Mouse (Mus musculus): ENCODE results near the gene Mlycd.

DNA sequence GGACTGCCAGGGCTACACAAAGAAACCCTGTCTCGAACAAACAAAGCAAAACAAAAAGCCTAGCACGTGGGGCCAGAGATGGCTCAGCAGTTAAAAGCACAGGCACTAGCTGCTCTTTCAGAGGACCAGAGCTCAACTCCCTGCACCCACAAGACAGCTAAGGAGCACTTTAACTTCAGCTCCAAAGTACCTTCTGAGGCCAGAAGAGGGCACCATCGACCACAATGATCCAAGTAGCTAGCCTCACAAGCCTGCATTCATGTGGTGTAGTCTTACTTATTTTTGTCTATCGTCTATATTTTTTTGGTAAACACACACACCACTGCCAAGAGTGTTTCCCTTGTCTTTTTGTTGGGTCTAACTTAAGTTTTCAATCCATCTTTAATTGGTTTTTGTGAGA lies 14.1 kb upstream of the Mlycd start:
- no peak for TF ChIP-seq ZC3H11A (IDR thresholded peaks at IDR 0.05; ENCODE audit: low read depth, low read length)
- no peak for TF ChIP-seq SIN3A (IDR thresholded peaks at IDR 0.05; ENCODE audit: low read length)
- peak; percentile 46 to 71 for TF ChIP-seq CTCF (conservative IDR thresholded peaks at IDR 0.05 in 1 of 2, IDR thresholded peaks at IDR 0.05 in 1 of 2; ENCODE audit: low read depth in 2 of 2, low read length in 2 of 2)
- TF ChIP-seq POLR2A (IDR thresholded peaks at IDR 0.05; ENCODE audit: low read depth, low read length), result no peak
- TF ChIP-seq TCF12 (IDR thresholded peaks at IDR 0.05; ENCODE audit: low read depth, low read length), result no peak
- no peak for TF ChIP-seq HCFC1 (IDR thresholded peaks at IDR 0.05; ENCODE audit: low read depth, low read length)
- TF ChIP-seq SMC3 (IDR thresholded peaks at IDR 0.05; ENCODE audit: low read depth, low read length), result peak; percentile 52
- TF ChIP-seq ZKSCAN1 (IDR thresholded peaks at IDR 0.05; ENCODE audit: borderline replicate concordance, low read depth, low read length), result no peak
- TF ChIP-seq MAX (IDR thresholded peaks at IDR 0.05; ENCODE audit: low read length), result no peak
- TF ChIP-seq MAFK (IDR thresholded peaks at IDR 0.05; ENCODE audit: insufficient replicate concordance, low read length), result no peak
- TF ChIP-seq BHLHE40 (IDR thresholded peaks at IDR 0.05; ENCODE audit: low read depth, low read length), result no peak
- TF ChIP-seq ZNF384 (IDR thresholded peaks at IDR 0.05; ENCODE audit: low read depth, low read length), result no peak
- no peak for TF ChIP-seq ETS1 (conservative IDR thresholded peaks at IDR 0.05; ENCODE audit: low read depth, low read length)
- TF ChIP-seq GABPA (IDR thresholded peaks at IDR 0.05; ENCODE audit: insufficient replicate concordance, low read depth, low read length), result no peak
